Mouse (Mus musculus): Measurements from ENCODE around the gene Dars.
A peak's percentile ranks its signal among the peaks of the same experiment; 100 is the strongest.

Dars gene

GRCm38 (mm10) chr1:128416584-128417532 lies at the start of gene Dars:
Gene Dars (minus strand): TSS chr1:128417368.
- peak; percentile 69 to 95 for DNase-seq (ENCODE audit: low spot score in 2 of 2)

GRCm38 (mm10) chr1:128466828-128467227 lies 49.7 kb upstream of the Dars start:
- no peak for DNase-seq (ENCODE audit: low spot score in 2 of 2)

- no peak for DNase-seq (ENCODE audit: low spot score in 2 of 2)
Measured at GRCm38 (mm10) chr1:128463478-128463877, 46.3 kb upstream of the Dars start.

GRCm38 (mm10) chr1:128462389-128462788 lies 45.2 kb upstream of the Dars start:
- no peak for DNase-seq (ENCODE audit: low spot score in 2 of 2)

GRCm38 (mm10) chr1:128460780-128461179 lies 43.6 kb upstream of the Dars start:
- no peak for DNase-seq (ENCODE audit: low spot score in 2 of 2)

- DNase-seq (ENCODE audit: low spot score in 2 of 2) = no peak
Measured at GRCm38 (mm10) chr1:128459439-128459838, 42.3 kb upstream of the Dars start.

- no peak for DNase-seq (ENCODE audit: low spot score in 2 of 2)
Measured at GRCm38 (mm10) chr1:128459011-128459410, 41.8 kb upstream of the Dars start.

GRCm38 (mm10) chr1:128456844-128457445 lies 39.8 kb upstream of the Dars start:
- peak in 1 of 2 experiments; percentile 10 for DNase-seq (ENCODE audit: low spot score in 2 of 2)

GRCm38 (mm10) chr1:128456271-128456670 lies 39.1 kb upstream of the Dars start:
- DNase-seq (ENCODE audit: low spot score in 2 of 2) = no peak

- no peak for DNase-seq (ENCODE audit: low spot score in 2 of 2)
Measured at GRCm38 (mm10) chr1:128452210-128452609, 35.0 kb upstream of the Dars start.

- DNase-seq (ENCODE audit: low spot score in 2 of 2) = no peak
Measured at GRCm38 (mm10) chr1:128451183-128451582, 34.0 kb upstream of the Dars start.

GRCm38 (mm10) chr1:128447206-128447902 lies 30.2 kb upstream of the Dars start:
- no peak for DNase-seq (ENCODE audit: low spot score in 2 of 2)

- DNase-seq (ENCODE audit: low spot score in 2 of 2) = no peak
Measured at GRCm38 (mm10) chr1:128443890-128444839, 27.0 kb upstream of the Dars start.

- DNase-seq (ENCODE audit: low spot score in 2 of 2) = no peak
Measured at GRCm38 (mm10) chr1:128441129-128441473, 23.9 kb upstream of the Dars start.

GRCm38 (mm10) chr1:128440386-128441128 lies 23.4 kb upstream of the Dars start:
- DNase-seq (ENCODE audit: low spot score in 2 of 2) = no peak

GRCm38 (mm10) chr1:128439618-128440017 lies 22.4 kb upstream of the Dars start:
- DNase-seq (ENCODE audit: low spot score in 2 of 2) = no peak

GRCm38 (mm10) chr1:128438526-128438925 lies 21.4 kb upstream of the Dars start:
- no peak for DNase-seq (ENCODE audit: low spot score in 2 of 2)

- no peak for DNase-seq (ENCODE audit: low spot score in 2 of 2)
Measured at GRCm38 (mm10) chr1:128437276-128437675, 20.1 kb upstream of the Dars start.

- DNase-seq (ENCODE audit: low spot score in 2 of 2) = no peak
Measured at GRCm38 (mm10) chr1:128436015-128436414, 18.8 kb upstream of the Dars start.

- no peak for DNase-seq (ENCODE audit: low spot score in 2 of 2)
Measured at GRCm38 (mm10) chr1:128435551-128435950, 18.4 kb upstream of the Dars start.

GRCm38 (mm10) chr1:128424928-128425327 lies 7.8 kb upstream of the Dars start:
- DNase-seq (ENCODE audit: low spot score in 2 of 2) = no peak
